Mouse (Mus musculus): ENCODE data around the gene Hist1h3a.
"Not testable (repeated sequence)": the region's sequence is repeated elsewhere in the genome, so short reads cannot be mapped to it uniquely, and the experiment has no call there.

- not testable (repeated sequence) for TF ChIP-seq CTCF, POLR2A (IDR thresholded peaks at IDR 0.05; ENCODE audit: extremely low read depth, insufficient read depth, low read length)
Measured at GRCm38 (mm10) chr13:23752067-23752741, 10.0 kb downstream of the Hist1h3a start, which contains the start of gene Hist1h3b.

Data from cortical plate, adult 2 months (tissue).